Mouse (Mus musculus): Measurements from ENCODE around the gene Olfr372.

GRCm38 (mm10) chr8:72008134-72008641, 32.8 kb upstream of the Olfr372 start:
- TF ChIP-seq USF1 (IDR thresholded peaks at IDR 0.05; ENCODE audit: low read depth) (no peak), POLR2A (IDR thresholded peaks at IDR 0.05; ENCODE audit: insufficient read length, low read depth) (no peak), MAX (IDR thresholded peaks at IDR 0.05; ENCODE audit: low read depth) (no peak), E2F4 (IDR thresholded peaks at IDR 0.05; ENCODE audit: insufficient read depth) (no peak), TCF3 (IDR thresholded peaks at IDR 0.05; ENCODE audit: insufficient read length, low read depth) (no peak), MYOG (IDR thresholded peaks at IDR 0.05; ENCODE audit: control insufficient read depth in 1 of 3, insufficient read depth in 1 of 3, insufficient read length in 2 of 3, low read depth in 2 of 3) (no peak), POLR2AphosphoS2 (IDR thresholded peaks at IDR 0.05; ENCODE audit: insufficient read length, low read depth) (no peak), TCF12 (IDR thresholded peaks at IDR 0.05; ENCODE audit: insufficient read depth, poor library complexity, severe bottlenecking) (no peak)

All from myocyte (in vitro differentiated cells).